Mouse (Mus musculus): ENCODE measurements at regions not wholly inside any gene's neighbourhood (a gene's known extent, or its start where the extent isn't known, plus 50 kb on each side); places are given as distances from the start of the nearest gene placed in this dataset.

DNA sequence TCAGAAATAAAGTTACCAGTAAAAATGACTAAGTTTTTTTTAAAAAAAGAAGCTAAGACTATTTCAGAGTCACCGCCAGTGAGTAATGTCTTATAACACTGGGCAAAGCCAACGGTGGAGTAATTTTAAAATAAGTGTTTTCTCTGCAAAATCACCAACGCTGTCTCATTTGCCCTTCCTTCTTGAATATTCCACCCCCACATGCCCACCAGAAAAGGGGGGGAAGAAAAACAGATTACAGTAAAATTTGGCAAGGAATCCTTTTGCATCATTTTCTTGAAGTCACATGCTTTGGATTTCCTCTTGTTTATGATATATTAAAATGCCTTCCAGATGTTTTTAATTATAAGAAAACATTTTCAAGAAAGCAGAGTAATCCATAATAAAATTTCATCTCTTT, 482.9 kb downstream of the Lmo4 start:
- no peak for TF ChIP-seq POLR2A (IDR thresholded peaks at IDR 0.05; ENCODE audit: insufficient read depth, low read length)
- no peak for TF ChIP-seq CTCF (IDR thresholded peaks at IDR 0.05; ENCODE audit: low read depth, low read length)
- no peak for TF ChIP-seq EP300 (IDR thresholded peaks at IDR 0.05; ENCODE audit: insufficient read depth, low read depth, low read length)
